Mouse (Mus musculus): Measurements from ENCODE around the gene Ctnna3.
"Not testable (repeated sequence)": the region's sequence is repeated elsewhere in the genome, so short reads cannot be mapped to it uniquely, and the experiment has no call there.

- TF ChIP-seq POLR2A (IDR thresholded peaks at IDR 0.05; ENCODE audit: borderline replicate concordance, extremely low read depth, insufficient read depth, insufficient read length, poor library complexity, severe bottlenecking); CTCF (IDR thresholded peaks at IDR 0.05; ENCODE audit: borderline replicate concordance, extremely low read depth, insufficient read depth, insufficient read length): not testable (repeated sequence)
These were observed 1314.2 kb downstream of the Ctnna3 start for GRCm38 (mm10) chr10:64744099-64744498.

All from brain, embryonic 14.5 days (tissue).